Mouse (Mus musculus) heart, embryonic 13.5 days (tissue): Measurements from ENCODE around the gene Ugcg. TPM values are rescaled to one million over a fixed set of nuclear protein-coding genes. Genes with fewer than 3 reads are reported as not detected.
"Not testable (repeated sequence)": the region's sequence is repeated elsewhere in the genome, so short reads cannot be mapped to it uniquely, and the experiment has no call there.

Experiments
- ATAC-seq: fragments of 200-750 bp; cut with Nextera tagmentation; 2 replicates; pipeline ENCODE4 v1.8.0; 2017; ENCODE audit warnings: moderate TSS enrichment; ENCODE audit not compliant: insufficient number of reproducible peaks, low FRiP score, low TSS enrichment; ENCODE audit errors: extremely low read depth
- H3K27ac ChIP-seq: fragments of 300-500 bp; sonication (generic); replicated peaks from 2 replicates; pipeline ENCODE4 v1.5.1; 2015; ENCODE audit warnings: moderate library complexity, mild to moderate bottlenecking, inconsistent platforms
- H3K27me3 ChIP-seq: fragments of 300-500 bp; sonication (generic); replicated peaks from 2 replicates; pipeline ENCODE4 v1.6.1; 2015; ENCODE audit warnings: mild to moderate bottlenecking, inconsistent platforms
- H3K36me3 ChIP-seq: fragments of 300-500 bp; sonication (generic); 2 replicates; pipeline ENCODE4 v1.6.1; 2015; ENCODE audit warnings: mild to moderate bottlenecking, inconsistent platforms
- H3K4me1 ChIP-seq: fragments of 300-500 bp; sonication (generic); 2 replicates; pipeline ENCODE4 v1.6.1; 2015; ENCODE audit warnings: inconsistent platforms
- H3K4me2 ChIP-seq: fragments of 300-500 bp; sonication (generic); 2 replicates; pipeline ENCODE4 v1.6.1; 2015; ENCODE audit warnings: inconsistent platforms, mild to moderate bottlenecking, moderate library complexity
- H3K4me3 ChIP-seq: fragments of 300-500 bp; sonication (generic); 2 replicates; pipeline ENCODE4 v1.5.1; 2015; ENCODE audit warnings: moderate library complexity, mild to moderate bottlenecking, inconsistent platforms
- H3K9ac ChIP-seq: fragments of 300-500 bp; sonication (generic); 2 replicates; pipeline ENCODE4 v1.6.1; 2015; ENCODE audit warnings: inconsistent platforms, mild to moderate bottlenecking, moderate library complexity
- H3K9me3 ChIP-seq: fragments of 300-500 bp; sonication (generic); 2 replicates; pipeline ENCODE4 v1.6.1; 2016; ENCODE audit warnings: inconsistent platforms
- WGBS: fragments of 180-500 bp; shearing (Covaris S2); methylation state at CpG from one replicate; pipeline ENCODE4 v1.1.7; 2015; ENCODE audit warnings: mixed read lengths; 5-methylcytosine and 5-hydroxymethylcytosine counted together
- polyA plus RNA-seq: library from polyadenylated mRNA; unstranded; fragments of >200 nt; fragmentation: Nextera tagmentation; extraction: Ambion mirVana; gene quantifications from 2 replicates; pipeline ENCODE4 v1.2.1, GENCODE M21; 2015

Gene Ugcg
- polyA plus RNA-seq, 1 experiment from 2014 or later = 6.9 TPM

DNA sequence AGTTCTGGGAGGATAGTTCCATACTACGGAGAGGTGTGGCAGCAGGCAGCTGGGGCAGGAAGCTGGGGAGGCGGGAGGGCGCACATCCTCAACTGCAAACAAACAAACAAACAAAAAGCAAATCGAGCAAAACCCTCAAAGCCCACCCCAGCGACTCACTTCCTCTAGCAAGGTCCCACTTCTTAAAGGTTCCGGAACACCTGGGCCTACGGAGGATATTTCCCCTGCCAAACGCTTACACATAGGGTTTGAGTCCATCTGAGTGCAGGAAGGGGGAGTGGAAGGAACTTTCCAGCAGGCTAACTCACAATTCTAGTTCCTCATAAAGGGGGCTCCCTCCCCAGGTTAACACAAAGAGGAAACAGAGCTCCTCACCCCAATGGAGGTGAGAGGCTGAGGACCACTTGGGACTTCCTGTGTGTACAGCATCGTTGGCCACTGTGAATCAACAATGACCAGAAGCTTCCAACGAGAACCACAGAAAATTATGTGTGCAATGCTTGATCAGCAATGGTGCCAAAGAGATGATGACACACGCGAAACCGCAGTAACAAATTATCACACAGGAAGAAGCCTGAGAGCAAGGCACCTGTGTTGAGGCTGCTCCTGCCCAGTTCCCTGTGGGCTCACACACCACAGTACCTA is 71.9 kb downstream of the Ugcg start:
- 79% methylated on average over 13 of the region's 13 CpGs for WGBS
- Histone ChIP-seq H3K27me3 (no peaks in the 10 kb centered on the region), H3K27ac (no peak overlapping the region), H3K4me3 (no peak overlapping the region), H3K4me1 (0 out of 2 replicates have a peak, but pooled peaks cover 3% of the 10 kb centered on the region), H3K9ac (no peak overlapping the region), H3K4me2 (no peak overlapping the region), H3K36me3 (no peaks in the 10 kb centered on the region), H3K9me3 (no peaks in the 10 kb centered on the region)
- ATAC-seq = no peak

DNA sequence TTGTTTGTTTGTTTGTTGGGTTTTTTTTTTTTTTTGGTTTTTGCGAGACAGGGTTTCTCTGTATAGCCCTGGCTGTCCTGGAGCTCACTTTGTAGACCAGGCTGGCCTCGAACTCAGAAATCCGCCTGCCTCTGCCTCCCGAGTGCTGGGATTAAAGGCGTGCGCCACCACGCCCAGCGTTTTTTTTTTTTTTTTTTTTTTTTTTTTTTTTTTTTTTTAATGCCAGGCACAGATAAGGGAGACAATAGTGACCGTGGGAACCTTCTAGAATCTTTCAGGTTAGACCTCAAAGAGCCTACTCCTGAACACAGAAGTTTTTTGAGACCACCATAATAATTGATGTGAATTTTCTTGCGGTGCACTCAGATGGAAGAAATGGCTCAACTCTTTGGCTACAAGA is 72.5 kb downstream of the Ugcg start:
- 89% methylated on average over 10 of the region's 10 CpGs for WGBS
- H3K27me3 ChIP-seq, H3K9me3 ChIP-seq, H3K4me2 ChIP-seq, H3K36me3 ChIP-seq, H3K27ac ChIP-seq, ATAC-seq, H3K4me1 ChIP-seq, H3K4me3 ChIP-seq, H3K9ac ChIP-seq: not testable (repeated sequence)

DNA sequence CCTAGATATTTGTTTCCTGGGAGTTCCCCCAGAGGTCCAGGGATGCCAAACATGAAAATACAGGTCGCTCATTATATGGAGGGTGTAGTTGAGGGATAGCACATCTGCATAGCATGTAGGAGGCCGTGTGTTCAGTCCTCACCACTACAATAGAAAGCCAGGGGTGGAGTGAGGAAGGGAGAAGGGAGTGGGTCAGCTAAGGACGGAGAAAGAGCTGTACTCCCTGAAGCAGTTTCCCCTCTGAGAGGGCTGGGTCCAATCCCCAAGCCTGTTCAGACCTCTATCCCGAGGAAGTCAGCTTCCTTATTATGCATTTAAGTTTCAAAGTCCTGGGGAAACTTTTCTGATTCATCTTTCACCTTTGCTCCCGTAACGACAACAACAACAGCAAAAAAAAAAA is 73.1 kb downstream of the Ugcg start:
- H3K9me3 ChIP-seq = 0 out of 2 replicates have a peak, but pooled peaks cover 9% of the 10 kb centered on the region
- H3K9ac ChIP-seq = no peak overlapping the region
- H3K4me1 ChIP-seq = no peaks in the 10 kb centered on the region
- no peak overlapping the region for H3K4me3 ChIP-seq
- WGBS = 73% methylated on average over 6 of the region's 6 CpGs
- no peak overlapping the region for H3K4me2 ChIP-seq
- no peak for ATAC-seq
- no peaks in the 10 kb centered on the region for H3K27me3 ChIP-seq
- no peak overlapping the region for H3K27ac ChIP-seq
- H3K36me3 ChIP-seq = no peaks in the 10 kb centered on the region

DNA sequence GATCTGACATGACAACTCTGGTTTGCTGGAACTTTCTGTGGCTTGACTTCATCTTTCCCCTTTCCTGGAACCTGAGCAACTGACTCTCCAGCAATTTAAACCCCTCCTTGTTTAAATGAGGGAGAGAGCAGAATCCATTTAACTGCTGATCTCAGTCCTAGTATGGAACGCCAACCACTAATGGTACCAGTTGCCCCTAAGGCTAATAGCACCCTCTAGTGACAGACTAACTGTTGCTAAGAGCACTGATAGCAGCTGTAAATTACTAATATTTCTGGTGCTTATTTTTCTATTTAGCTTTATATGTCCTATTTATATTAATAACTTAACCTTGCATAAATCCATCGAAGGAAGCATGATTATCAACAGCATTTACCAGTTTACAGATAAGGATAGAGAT is 74.4 kb downstream of the Ugcg start:
- Histone ChIP-seq H3K4me1 (no peaks in the 10 kb centered on the region), H3K27ac (no peak overlapping the region), H3K4me3 (no peak overlapping the region), H3K9ac (no peak overlapping the region), H3K9me3 (0 out of 2 replicates have a peak, but pooled peaks cover 13% of the 10 kb centered on the region), H3K4me2 (no peak overlapping the region), H3K27me3 (no peaks in the 10 kb centered on the region), H3K36me3 (no peaks in the 10 kb centered on the region)
- ATAC-seq = no peak
- WGBS = 72% methylated on average over 2 of the region's 2 CpGs

DNA sequence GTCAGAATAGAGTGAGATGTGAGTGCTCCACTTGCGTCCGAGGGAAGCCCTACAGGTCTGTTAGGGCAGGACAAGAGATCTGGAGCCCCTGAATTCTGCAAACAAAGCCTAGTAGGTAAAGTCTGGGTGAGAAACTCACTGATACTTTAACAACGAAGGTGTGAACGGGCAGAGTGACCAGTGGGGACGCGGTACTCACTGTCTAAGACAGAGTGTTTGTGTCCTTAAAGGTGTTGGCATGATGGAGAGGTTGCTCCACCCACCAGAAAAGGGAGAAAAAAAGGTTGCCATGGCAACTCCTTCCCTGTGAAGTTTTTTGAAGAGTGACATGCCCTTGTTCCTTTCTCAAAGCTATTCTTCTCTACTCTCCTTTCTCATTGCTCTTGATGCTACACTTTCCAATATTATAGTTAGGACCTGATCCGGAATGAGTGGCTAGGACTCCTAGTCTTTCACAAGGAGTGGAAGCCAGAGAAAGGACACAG is 75.6 kb downstream of the Ugcg start:
- no peaks in the 10 kb centered on the region for H3K27me3 ChIP-seq

DNA sequence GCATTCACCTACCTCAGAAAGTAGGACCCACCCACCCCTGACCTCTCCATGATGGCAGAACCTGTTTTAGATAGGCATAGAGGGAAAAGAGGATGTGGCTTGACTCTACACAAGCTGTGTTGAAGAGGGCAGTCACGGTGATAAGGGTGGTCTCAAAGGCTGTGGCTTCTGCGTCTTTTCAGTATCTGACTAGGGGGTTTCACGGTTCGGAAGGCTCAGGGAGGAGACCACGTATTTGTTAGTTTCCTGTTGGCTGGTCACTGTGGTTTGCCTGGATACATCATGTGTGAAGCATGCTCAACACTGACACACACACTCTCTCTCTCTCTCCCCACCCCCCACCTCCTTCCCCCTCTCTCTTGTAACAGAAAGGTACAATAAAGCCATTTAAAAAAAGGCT is 76.1 kb downstream of the Ugcg start:
- Histone ChIP-seq H3K4me3 (no peak overlapping the region), H3K36me3 (0 out of 2 replicates have a peak, but pooled peaks cover 5% of the 10 kb centered on the region), H3K27me3 (no peaks in the 10 kb centered on the region), H3K4me2 (no peak overlapping the region), H3K4me1 (no peaks in the 10 kb centered on the region), H3K9ac (no peak overlapping the region), H3K9me3 (peaks cover 21% of the 10 kb centered on the region), H3K27ac (no peak overlapping the region)
- WGBS = 63% methylated on average over 5 of the region's 5 CpGs
- no peak for ATAC-seq

More for the DNA sequence above, 75.6 kb downstream of the Ugcg start:
- no peak overlapping the region for H3K4me2 ChIP-seq
- H3K36me3 ChIP-seq = 0 out of 2 replicates have a peak, but pooled peaks cover 5% of the 10 kb centered on the region
- H3K4me1 ChIP-seq = no peaks in the 10 kb centered on the region
- H3K9ac ChIP-seq = no peak overlapping the region
- peaks cover 21% of the 10 kb centered on the region for H3K9me3 ChIP-seq
- WGBS = 74% methylated on average over 7 of the region's 7 CpGs
- H3K4me3 ChIP-seq = no peak overlapping the region
- ATAC-seq = no peak
- H3K27ac ChIP-seq = no peak overlapping the region

DNA sequence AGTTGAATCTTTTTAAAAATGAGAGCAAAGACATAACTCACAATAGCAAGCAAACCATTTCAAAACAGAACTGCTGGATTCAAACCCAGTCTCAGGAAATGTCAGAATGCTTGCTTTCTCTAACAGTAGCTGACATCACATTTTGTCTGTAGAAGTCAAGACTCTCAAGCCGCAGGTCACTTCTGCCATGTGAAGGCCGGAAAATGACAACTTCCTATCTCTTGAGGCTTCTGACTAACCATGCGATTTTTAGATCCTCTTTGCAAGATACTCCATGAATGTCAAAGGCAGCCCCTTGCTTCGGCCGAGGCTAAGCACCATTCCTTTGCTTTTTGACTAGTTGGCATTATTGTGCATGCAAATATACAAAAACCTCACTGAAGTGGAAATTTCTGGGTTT is 76.6 kb downstream of the Ugcg start:
- no peak overlapping the region for H3K4me2 ChIP-seq
- no peak for ATAC-seq
- H3K27me3 ChIP-seq = no peaks in the 10 kb centered on the region
- no peak overlapping the region for H3K4me3 ChIP-seq
- H3K36me3 ChIP-seq = 0 out of 2 replicates have a peak, but pooled peaks cover 5% of the 10 kb centered on the region
- peaks cover 21% of the 10 kb centered on the region for H3K9me3 ChIP-seq
- no peak overlapping the region for H3K27ac ChIP-seq
- no peak overlapping the region for H3K9ac ChIP-seq
- H3K4me1 ChIP-seq = no peaks in the 10 kb centered on the region
- WGBS = 81% methylated on average over 5 of the region's 5 CpGs

Other genes with a start within 250 kb of the Ugcg start
- 0.18 and 0.35 TPM in 2 replicates for gene Zkscan16, start 245.6 kb upstream of the Ugcg start, polyA plus RNA-seq
- 8.5 and 10.7 TPM in 2 replicates for gene Ptgr1, start 202.1 kb upstream of the Ugcg start, polyA plus RNA-seq
- gene Dnajc25, start 194.2 kb upstream of the Ugcg start, polyA plus RNA-seq = 9.0 and 10.6 TPM in 2 replicates
- gene Gm20503, start 186.0 kb upstream of the Ugcg start, polyA plus RNA-seq = 11.0 and 11.6 TPM in 2 replicates
- 46.6 and 47.8 TPM in 2 replicates for gene Gng10, start 154.2 kb upstream of the Ugcg start, polyA plus RNA-seq
- not detected in 2 replicates for gene AI481877, start 50.3 kb upstream of the Ugcg start, polyA plus RNA-seq
- gene Susd1, start 249.4 kb downstream of the Ugcg start, polyA plus RNA-seq = 7.1 and 7.4 TPM in 2 replicates